Mouse (Mus musculus) cortical plate, adult 2 months (tissue): Measurements from ENCODE around the gene Sgms1.

Experiments used
- CTCF ChIP-seq: fragments of 200-500 bp; IDR thresholded peaks from 2 replicates; pipeline ENCODE4 v1.5.1; 2011; ENCODE audit warnings: mild to moderate bottlenecking, control low read depth, low read length; ENCODE audit not compliant: insufficient read depth; ENCODE audit errors: extremely low read depth
- POLR2A ChIP-seq: fragments of 200-500 bp; IDR thresholded peaks from 2 replicates; pipeline ENCODE4 v1.6.1; 2011; ENCODE audit warnings: mild to moderate bottlenecking, low read length, control low read depth; ENCODE audit not compliant: insufficient read depth; ENCODE audit errors: extremely low read depth

- TF ChIP-seq CTCF = no peak
- TF ChIP-seq POLR2A = no peak
These were observed 210.0 kb downstream of the Sgms1 start for GRCm38 (mm10) chr19:32179514-32179913.
